Mouse (Mus musculus): ENCODE measurements around the gene Ldlr. TPM values are rescaled to one million over a fixed set of nuclear protein-coding genes. Genes with fewer than 3 reads are reported as not detected.
"Not testable (repeated sequence)": the region's sequence is repeated elsewhere in the genome, so short reads cannot be mapped to it uniquely, and the experiment has no call there.

Ldlr gene
- total RNA-seq (2021) = 1 to 10 TPM; 3.4 to 3.8 TPM
- long read RNA-seq, experiment 1, full-length matches to known transcripts = 2 of 2 reads
- long read RNA-seq, experiment 1, partial matches to known transcripts = 0 of 2 reads
- long read RNA-seq, experiment 1, other reads (novel, unspliced or antisense) = 0 of 2 reads
- long read RNA-seq, experiment 2, full-length matches to known transcripts = 1 of 2 reads
- long read RNA-seq, experiment 2, partial matches to known transcripts = 1 of 2 reads
- long read RNA-seq, experiment 2, other reads (novel, unspliced or antisense) = 0 of 2 reads

DNA sequence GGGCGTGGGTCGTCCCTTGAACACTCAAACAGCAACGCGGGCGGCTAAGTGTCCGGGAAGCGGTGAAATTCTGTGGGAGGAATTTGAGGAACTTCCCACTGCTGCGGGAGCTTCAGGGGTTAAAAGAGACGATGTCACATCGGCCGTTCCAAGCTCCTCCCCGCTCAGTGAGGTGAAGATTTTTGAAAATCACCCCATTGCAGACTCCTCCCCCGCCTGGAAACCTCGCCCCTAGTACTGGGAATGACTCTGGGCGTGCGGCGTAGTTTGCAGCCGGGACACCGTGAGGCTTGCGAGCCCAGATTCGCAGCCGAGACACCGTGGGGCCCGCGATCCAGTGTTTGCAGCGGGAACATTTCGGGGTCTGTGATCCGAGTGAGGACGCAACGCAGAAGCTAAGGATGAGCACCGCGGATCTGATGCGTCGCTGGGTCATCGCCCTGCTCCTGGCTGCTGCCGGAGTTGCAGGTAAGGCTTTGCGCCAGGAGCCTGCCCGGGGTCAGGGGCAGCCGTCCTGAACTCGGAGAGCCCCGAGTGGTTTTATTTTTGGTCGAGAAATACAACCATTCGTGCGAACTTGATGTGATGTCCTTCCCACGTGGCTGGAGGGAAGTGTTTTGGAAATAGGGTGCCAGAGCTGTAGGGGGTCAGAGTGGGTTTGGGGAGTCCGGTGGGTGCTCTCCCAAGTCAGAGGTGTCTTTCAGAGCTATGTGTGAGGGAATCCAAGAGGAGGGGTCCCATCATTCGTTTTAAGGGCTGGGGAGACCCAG lies at the start of gene Ldlr:
Gene Ldlr (plus strand): TSS at position 107 of the 770 bp plus-strand sequence.
- peak; percentile 75 to 85 for DNase-seq
- intact Hi-C loops (cut with DNase I) = no loop called here

DNA sequence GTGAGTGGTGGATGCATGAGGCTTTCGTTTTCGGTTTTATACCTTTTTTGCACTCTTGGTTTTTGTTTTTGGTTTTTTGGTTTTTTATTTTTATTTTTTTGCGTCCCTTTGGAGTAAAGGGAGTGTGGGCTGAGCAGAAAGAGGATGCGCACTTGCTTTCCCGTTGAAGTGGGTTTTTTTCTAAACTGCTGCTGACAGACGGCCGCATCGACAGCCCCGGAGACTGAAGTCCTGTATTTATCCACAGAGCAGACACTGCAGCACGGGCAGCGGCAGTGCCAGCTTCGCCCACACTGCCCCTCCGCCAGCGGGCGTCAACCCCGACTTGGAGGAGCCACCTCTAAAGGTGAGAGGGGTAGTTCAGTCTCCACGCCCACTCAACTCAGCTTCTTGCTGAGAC lies 45.6 kb upstream of the Ldlr start:
- intact Hi-C loops (cut with DNase I) = no loop called here
- no peak for DNase-seq

DNA sequence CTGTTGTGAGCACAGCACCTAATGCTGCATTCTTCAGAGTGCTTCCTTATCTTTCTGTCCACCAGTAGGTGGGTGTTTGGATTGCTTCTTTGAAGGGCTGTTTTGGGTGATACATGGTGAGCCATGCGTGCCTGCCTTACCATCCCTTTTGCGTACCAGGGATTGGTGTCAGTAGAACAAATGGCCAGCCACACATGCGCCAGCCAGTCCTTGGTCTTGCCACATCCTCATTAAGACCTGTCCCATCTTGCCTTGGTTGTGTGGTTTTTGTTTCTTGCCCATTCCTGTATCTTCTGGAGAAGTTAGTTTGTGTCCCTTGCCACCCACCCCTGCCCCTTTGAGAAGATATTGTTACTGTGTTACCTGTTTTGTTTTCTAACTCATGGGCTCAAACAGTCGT lies 42.8 kb upstream of the Ldlr start:
- no peak for DNase-seq
- intact Hi-C loops (cut with DNase I) = no loop called here

- DNase-seq = no peak
- intact Hi-C loops (cut with DNase I) = no loop called here
Observed at GRCm38 (mm10) chr9:21682827-21683226, 40.5 kb upstream of the Ldlr start.

DNA sequence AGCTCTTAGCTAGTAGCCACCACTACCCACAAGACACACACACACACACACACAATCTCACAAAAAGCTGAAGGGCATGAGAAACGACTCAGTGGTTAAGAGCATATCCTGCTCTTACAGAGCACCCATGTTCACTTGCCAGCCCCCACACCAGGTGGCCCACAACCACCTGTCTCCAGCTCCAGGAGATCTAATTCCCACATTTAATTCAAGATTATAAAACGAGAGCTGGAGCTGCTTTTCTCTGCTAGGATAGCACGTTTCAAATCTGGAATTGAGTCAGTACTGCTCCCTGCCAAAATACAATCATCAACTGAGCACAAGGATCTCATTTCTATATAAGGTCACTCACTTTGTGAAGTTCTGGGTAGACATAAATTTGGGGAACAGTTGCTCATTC lies 39.4 kb upstream of the Ldlr start:
- no peak for DNase-seq
- intact Hi-C loops (cut with DNase I) = no loop called here

GRCm38 (mm10) chr9:21688554-21688953 lies 34.7 kb upstream of the Ldlr start:
- intact Hi-C loops (cut with DNase I) = loop anchor here (5.0 kb wide), 1 partner anchor 184 kb away; no protein-coding TSS in a partner anchor
- DNase-seq = no peak

DNA sequence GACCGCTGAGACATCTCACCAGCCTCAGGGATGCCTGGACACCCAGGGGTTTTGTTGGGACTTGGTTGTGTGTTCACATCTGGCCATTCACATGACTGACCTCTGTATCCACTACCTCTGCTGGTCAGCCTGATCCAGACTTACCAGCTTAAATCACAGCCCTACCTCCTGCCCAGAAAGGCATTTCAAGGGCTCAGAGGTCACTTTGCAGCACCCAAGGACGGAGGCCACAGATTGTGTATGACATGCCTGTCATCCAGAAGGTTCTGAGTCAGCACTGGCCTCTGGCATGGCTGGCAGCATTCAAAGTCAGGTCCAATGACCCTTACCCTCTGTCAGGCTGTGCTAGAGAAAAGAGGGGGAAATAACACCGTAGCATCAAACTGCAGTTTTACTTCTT lies 33.3 kb upstream of the Ldlr start:
- DNase-seq = no peak
- intact Hi-C loops (cut with DNase I) = loop anchor here (1.0 kb wide), 1 partner anchor 8 kb away; no protein-coding TSS in a partner anchor

GRCm38 (mm10) chr9:21691862-21692261 lies 31.4 kb upstream of the Ldlr start:
- peak; percentile 29 to 51 for DNase-seq
- intact Hi-C loops (cut with DNase I) = no loop called here

DNA sequence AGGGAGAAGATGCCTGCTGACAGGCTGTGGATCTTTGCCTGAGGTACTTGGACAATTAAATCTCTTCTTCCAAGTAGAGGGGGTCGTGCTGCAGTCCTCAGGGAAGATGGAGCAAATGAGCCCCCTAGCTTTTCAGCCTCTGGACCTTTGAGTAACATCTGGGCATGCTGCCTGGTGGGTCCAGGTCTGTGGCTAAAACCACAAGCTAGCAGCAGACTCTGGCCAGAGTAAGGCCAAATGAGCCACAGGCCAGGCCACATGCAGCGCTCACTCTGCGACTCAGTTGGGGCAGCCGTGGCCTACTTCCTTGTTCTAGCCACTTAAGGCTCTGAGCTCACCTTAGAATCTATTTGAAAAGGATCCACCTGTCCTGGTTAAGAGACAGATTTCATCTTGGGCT lies 30.8 kb upstream of the Ldlr start:
- intact Hi-C loops (cut with DNase I) = no loop called here
- no peak for DNase-seq

DNA sequence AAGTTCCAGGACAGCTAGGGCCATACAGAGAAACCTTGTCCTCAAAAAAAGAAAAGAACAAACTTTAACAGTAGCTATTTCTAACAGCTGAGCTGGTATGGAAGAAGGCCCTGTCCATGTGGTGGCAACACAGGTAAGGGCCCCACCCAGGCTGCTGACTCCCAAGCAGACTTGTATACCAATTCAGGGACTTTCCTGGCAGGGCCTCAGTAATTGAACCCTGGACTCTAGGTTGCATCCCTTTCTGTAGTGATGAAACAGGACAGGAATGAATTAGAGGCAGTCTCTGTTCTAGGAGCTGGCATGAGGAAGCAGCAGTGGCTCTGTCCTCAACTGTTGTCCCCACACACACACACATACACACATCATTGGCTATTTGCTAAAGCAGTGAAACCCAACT lies 29.2 kb upstream of the Ldlr start:
- intact Hi-C loops (cut with DNase I) = no loop called here
- DNase-seq = no peak

- no peak for DNase-seq
- intact Hi-C loops (cut with DNase I) = loop anchor here (5.0 kb wide), 1 partner anchor 57 kb away; no protein-coding TSS in a partner anchor
Observed at GRCm38 (mm10) chr9:21695229-21695792, 28.0 kb upstream of the Ldlr start.

GRCm38 (mm10) chr9:21697121-21697520 lies 26.2 kb upstream of the Ldlr start:
- intact Hi-C loops (cut with DNase I) = loop anchor here (5.0 kb wide), 1 partner anchor 55 kb away; no protein-coding TSS in a partner anchor
- DNase-seq = no peak

DNA sequence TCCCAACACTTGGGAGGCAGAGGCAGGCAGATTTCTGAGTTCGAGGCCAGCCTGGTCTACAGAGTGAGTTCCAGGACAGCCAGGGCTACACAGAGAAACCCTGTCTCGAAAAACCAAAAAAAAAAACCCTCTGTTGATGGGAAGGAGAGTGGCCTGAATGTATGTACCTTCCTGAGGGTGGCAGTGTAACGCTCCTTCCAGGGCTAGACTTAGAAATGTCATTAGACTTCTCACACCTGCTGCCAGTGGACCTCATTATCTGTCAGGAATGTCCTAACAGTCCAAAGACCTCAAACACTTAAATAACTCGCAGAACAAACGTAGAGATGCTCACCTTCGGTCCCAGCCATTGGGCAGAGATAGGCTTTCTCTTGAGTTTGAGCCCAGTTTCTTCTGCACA lies 24.0 kb upstream of the Ldlr start:
- DNase-seq = not testable (repeated sequence)
- intact Hi-C loops (cut with DNase I) = loop anchor here (5.0 kb wide), 1 partner anchor 53 kb away; no protein-coding TSS in a partner anchor

- intact Hi-C loops (cut with DNase I) = loop anchor here (5.0 kb wide), 1 partner anchor 101 kb away; no protein-coding TSS in a partner anchor
- DNase-seq = no peak
Observed at GRCm38 (mm10) chr9:21701091-21701490, 22.2 kb upstream of the Ldlr start.

- intact Hi-C loops (cut with DNase I) = loop anchor here (5.0 kb wide), 1 partner anchor 99 kb away; no protein-coding TSS in a partner anchor
- DNase-seq = peak; percentile 25 to 47
Observed at GRCm38 (mm10) chr9:21703494-21703893, 19.8 kb upstream of the Ldlr start.

GRCm38 (mm10) chr9:21706085-21706484 lies 17.2 kb upstream of the Ldlr start:
- intact Hi-C loops (cut with DNase I) = loop anchor here (5.0 kb wide), 1 partner anchor 41 kb away; no protein-coding TSS in a partner anchor
- no peak for DNase-seq

DNA sequence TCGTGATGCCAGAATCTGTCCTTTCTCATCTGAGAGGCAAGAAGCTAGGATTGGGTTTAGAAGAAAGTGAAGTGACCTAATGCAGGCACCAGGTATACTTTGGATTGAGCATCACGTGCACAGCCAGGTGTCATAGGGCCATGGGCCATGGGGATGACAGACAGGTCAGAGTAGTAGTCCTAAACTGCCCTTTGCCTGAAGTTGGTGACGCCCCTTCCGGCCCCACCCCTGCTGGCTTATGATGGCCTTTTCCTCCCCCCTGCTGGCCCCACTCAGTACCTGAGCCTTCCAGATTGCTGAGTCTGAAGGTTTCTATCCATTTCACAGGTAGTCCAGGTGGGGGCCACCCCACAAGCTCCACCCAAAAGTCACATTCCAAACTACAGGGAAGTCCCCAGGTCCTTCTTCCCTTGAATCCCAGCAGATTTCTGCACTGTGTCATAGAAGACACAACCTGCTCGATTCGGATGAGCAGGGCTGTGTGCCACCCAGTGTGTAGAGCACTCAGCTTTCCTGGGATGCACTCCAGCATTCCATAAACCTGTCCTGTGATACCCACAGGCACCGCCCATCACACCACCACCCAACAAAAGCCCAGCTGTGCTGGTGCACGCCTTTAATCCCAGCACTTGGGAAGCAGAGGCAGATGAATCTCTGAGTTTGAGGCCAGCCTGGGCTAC lies 16.6 kb upstream of the Ldlr start:
- intact Hi-C loops (cut with DNase I) = loop anchor here (5.0 kb wide), 1 partner anchor 41 kb away; no protein-coding TSS in a partner anchor
- no peak for DNase-seq

DNA sequence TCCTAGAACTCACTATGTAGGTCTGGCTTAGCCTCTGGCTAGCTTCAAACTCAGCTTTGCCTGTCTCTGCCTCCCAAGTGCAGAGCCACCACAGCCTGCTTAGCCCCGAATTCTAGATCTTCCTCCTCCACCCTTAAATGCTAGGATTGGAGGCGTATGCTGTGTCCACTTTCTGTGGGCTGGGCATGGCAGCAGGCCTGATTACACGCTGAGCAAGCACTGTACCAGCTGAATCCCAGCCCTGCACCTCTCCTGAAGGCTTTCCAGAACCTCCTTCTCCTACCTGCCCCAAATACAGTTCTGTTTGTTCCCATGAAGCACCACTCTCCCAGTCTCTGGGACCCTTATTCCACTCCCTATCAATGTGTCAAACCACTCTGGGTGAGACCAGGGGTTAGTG lies 13.9 kb upstream of the Ldlr start:
- intact Hi-C loops (cut with DNase I) = loop anchor here (5.0 kb wide), 1 partner anchor 38 kb away; no protein-coding TSS in a partner anchor
- DNase-seq = no peak

DNA sequence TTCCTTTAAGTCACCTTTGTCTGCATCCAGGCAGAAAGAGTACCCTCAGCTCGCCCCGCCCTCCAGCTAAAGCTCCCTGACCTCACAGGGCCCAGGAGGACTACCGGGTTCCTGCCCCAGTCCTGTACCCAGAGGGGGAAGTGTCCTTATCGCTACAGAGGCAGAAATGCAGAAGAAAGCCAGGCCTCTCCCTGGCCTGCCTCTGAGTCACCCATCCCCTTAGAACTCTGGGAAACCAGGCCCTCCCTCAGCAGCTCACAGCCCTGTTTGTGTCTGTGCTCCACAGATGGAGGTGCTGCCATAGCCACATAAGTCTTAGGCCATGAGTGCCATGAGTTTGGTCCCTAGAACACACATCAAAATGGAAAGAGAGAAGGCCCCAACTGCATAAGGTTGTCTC lies 8.0 kb upstream of the Ldlr start:
- intact Hi-C loops (cut with DNase I) = no loop called here
- DNase-seq = peak; percentile 26 to 39

GRCm38 (mm10) chr9:21717015-21717414 lies 6.3 kb upstream of the Ldlr start:
- intact Hi-C loops (cut with DNase I) = no loop called here
- no peak for DNase-seq
